Mouse (Mus musculus): ENCODE results near the gene Trp63.

DNA sequence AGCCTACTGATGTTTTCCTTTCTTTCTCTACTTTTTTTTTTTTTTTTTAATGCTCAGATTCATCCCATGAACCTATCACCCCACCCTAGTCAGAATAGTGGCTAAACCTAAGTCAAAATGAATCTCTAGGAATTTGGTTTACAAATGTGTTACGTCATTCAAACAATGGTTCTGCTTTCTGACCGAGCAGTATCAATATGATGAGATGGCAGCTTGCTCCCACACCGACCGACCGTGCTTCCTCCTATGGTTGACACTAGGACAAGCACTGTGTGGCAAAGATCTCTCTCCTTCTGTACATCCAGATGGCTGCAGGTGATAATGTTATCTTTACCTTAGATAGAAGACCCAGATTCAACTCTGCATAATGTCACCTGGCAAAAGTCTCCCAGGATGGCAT, 163.0 kb downstream of the Trp63 start:
- TF ChIP-seq POLR2A (IDR thresholded peaks at IDR 0.05; ENCODE audit: control insufficient read depth, extremely low read depth, insufficient read depth, low read length, poor library complexity): no peak
- no peak for TF ChIP-seq CTCF (IDR thresholded peaks at IDR 0.05; ENCODE audit: borderline replicate concordance, control insufficient read depth, extremely low read depth, insufficient read depth, low read length, poor library complexity)

All from thymus, adult 2 months (tissue).